Mouse (Mus musculus) cerebellum, adult 2 months (tissue): ENCODE measurements around the gene Sfmbt2.
"Not testable (repeated sequence)": the region's sequence is repeated elsewhere in the genome, so short reads cannot be mapped to it uniquely, and the experiment has no call there.

Source experiments
- CTCF ChIP-seq: fragments of 200-500 bp; IDR thresholded peaks from 2 replicates; pipeline ENCODE4 v1.5.1; 2011; ENCODE audit warnings: low read depth, mild to moderate bottlenecking, control low read depth, low read length, moderate library complexity, borderline replicate concordance; ENCODE audit not compliant: insufficient read depth
- POLR2A ChIP-seq: fragments of 200-500 bp; IDR thresholded peaks from 2 replicates; pipeline ENCODE4 v1.6.1; 2011; ENCODE audit warnings: low read length, control low read depth, borderline replicate concordance; ENCODE audit not compliant: insufficient read depth

- not testable (repeated sequence) for TF ChIP-seq CTCF, POLR2A
These were observed 26.2 kb upstream of the Sfmbt2 start for GRCm38 (mm10) chr2:10344073-10344472.
